Mouse (Mus musculus): ENCODE data around the gene Cavin4. TPM values are rescaled to one million over a fixed set of nuclear protein-coding genes. Genes with fewer than 3 reads are reported as not detected.

Gene Cavin4
- not detected in 2 replicates for polyA plus RNA-seq (2012)

DNA sequence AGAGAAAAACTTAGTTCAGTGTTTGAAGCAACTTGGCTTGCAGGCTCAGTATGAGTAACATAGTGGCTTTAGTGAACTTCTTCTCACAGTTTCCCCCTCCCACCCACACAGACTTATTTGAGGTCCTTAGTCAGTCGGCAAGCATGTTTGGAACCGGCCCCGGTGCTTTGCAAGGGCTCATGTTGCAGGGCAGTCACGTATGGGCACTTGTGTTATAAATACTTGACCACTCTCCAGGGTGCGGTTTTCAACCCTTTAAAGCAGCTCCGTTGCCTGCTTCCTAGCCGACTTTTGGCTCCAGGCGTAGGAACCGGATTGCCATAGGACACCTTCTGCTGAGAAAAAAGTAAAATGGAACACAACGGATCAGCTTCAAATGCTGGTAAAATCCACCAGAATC lies at the start of gene Cavin4:
TSS of gene Cavin4 (plus strand) at position 244 of the 400 bp plus-strand sequence.
- TF ChIP-seq GATA1 (IDR thresholded peaks at IDR 0.05; ENCODE audit: low read length), result no peak

DNA sequence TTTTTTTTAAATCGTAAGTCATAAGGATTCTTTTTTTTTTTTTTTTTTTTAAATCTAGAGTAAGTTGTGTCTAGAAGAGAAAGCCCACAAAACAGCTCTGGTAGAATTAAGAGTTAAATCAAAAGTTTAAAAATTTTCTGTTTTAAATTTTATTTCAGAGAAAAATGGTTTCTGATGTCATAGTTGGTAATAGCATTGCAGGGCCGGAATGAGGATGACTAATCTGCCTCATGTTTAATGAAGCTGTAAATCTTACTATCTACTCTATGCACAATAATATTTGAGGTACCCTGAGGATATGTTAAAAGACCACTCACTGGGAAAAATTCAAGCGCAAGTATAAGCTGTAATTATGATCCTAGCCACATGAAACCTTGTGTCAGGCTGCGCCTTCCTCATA lies 47.8 kb upstream of the Cavin4 start:
- TF ChIP-seq GATA1 (IDR thresholded peaks at IDR 0.05; ENCODE audit: low read length), result no peak

DNA sequence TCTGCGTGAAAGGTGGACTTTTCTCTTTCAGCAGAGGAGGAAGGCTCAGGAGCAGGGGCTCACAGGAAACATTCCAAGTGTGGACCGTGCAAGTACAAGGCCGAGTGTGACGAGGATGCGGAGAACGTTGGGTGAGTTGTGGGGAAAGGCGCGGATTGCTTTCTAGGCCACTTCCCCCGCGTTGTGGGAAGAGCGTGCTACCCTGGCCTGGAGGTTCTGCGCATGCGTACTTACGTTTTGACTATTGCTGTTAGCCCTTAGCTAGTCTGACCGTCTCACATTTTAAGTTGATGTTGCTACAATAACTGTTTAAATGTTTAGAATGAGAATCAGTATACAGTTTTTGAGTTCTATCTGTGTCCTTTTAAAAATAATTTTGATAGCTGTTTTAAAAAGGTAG lies 46.1 kb upstream of the Cavin4 start:
- TF ChIP-seq GATA1 (IDR thresholded peaks at IDR 0.05; ENCODE audit: low read length), result no peak

DNA sequence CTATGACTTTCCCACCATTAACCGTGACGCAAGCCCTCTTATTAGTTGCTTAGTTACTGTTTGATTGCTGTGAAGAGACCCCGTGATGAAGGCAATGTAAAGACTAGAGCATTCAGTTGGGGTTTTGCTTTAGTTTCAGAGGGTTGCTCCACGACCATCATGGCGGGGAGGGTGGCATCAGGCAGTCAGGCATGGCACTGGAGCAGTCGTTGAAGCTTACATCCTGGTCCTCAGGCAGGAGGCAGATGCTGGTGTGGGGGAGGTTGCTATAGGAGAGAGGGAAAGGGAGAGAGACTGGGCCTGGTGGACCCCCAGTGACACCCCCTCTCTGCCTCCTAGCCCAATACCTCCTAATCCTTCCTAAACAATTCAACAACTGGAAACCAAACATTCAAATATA lies 43.2 kb upstream of the Cavin4 start:
- no peak for TF ChIP-seq GATA1 (IDR thresholded peaks at IDR 0.05; ENCODE audit: low read length)

DNA sequence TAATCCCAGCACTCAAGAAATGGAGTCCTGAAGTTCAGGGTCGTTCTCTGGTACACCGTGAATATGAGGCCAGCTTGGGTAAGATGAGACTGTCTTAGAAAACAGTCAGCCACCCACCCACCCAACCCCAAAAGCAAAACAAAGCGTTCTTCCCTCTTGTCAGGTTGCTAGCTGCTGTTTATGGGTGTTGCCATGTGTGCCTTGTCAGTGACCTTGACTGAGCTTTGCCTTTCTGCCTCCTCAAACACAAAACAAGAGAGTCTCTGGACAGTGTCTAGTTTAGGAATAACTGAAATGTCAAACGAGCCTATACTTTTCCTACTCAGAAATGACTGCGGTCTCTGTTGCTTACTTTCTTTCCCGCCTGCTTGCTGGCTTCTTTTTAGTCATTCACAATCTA lies 41.1 kb upstream of the Cavin4 start:
- TF ChIP-seq GATA1 (IDR thresholded peaks at IDR 0.05; ENCODE audit: low read length), result no peak

DNA sequence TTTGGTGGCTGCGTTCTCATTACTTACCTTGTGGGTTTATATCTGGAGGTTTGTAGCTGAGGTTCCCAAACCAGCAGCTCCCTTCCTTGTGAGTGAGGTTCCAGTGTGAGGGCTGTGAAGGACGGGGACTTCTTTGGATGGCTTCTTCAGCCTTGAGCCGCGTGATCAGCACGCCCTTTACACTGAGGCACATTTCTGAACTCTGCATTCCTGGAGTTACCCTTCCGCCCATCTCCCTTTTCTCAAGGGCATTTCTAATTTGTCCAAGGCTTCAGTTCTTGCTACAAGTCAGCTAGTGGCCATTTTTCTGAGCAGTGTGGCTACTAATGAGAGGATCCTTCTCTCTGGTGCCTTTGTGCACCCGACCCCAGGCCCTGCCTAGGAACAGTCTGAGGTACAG lies 40.4 kb upstream of the Cavin4 start:
- TF ChIP-seq GATA1 (IDR thresholded peaks at IDR 0.05; ENCODE audit: low read length), result no peak

DNA sequence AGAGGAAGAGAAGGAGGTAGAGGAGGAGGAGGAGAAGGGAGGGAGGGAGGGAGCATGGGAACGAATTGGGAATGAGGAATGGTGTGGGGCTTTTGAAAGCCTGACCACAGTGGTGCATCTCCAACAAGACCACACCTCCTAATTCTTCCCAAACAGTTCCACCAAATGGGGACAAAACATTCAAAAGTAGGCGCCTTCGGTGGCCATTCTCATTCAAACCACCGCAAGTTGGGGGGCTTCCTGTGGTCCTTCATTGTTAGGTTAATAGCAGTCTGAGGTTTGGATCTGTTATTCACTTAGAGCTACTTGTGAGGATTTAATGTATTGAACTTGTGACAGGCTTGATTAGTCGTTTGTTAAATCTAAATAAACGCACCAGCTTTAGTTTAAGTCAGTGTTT lies 38.4 kb upstream of the Cavin4 start:
- TF ChIP-seq GATA1 (IDR thresholded peaks at IDR 0.05; ENCODE audit: low read length), result no peak

DNA sequence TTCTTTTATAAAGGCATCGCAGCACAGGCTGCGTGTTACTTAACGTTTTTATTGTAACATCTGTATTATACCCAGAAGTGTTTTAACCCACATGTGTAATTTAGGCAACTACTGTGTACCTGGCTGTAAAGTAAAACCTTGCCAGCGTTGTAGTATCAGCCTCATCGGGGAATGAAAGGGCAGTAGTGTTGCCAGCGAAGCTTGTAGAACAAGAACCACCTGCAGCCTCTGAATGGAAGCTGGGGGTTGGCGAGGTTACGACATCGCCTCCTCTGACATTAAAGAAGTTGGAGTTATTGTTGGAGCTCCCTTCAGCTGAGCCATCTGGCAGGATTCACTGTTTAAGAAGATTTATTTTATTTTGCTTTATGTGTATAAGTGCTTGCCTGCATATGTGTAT lies 37.5 kb upstream of the Cavin4 start:
- TF ChIP-seq GATA1 (IDR thresholded peaks at IDR 0.05; ENCODE audit: low read length), result no peak

DNA sequence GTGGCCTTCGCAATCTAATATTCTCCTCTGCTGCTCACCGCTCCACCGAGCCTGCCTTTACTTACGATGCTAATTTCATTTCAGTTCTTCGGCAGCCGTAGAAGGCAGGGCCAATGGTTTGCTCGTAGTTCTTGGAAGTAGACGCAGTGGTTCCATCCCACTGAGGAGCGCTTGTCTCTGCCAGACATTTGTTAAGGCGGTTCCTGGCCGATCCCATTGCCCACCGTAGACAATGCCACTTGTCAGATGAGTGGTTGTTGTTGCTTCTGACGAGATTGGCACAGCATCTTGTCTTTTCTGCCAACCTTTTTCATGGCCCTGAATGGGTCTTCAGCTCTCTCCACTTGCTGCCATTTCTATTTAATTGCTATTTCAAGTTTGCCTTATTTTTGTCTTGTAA lies 33.9 kb upstream of the Cavin4 start:
- TF ChIP-seq GATA1 (IDR thresholded peaks at IDR 0.05; ENCODE audit: low read length), result no peak

DNA sequence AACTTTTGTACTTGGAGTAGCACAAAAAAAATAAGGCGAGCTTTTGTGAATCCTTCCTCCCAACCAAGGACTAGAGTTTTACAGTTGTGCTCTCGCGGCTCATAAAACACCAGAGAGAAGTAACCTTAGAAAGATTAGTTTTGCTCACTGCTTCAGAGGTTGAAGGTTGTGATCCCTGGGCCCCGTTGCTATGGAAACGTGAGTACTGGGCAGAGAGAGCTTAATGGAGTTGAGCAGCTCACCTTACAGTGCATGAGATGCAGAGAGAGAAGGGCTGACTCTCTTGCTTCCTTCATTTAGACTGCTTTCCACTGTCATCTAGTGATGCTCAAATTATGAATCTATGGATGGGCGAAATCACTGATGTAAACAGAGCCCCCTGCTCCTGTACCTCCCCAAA lies 29.8 kb upstream of the Cavin4 start:
- no peak for TF ChIP-seq GATA1 (IDR thresholded peaks at IDR 0.05; ENCODE audit: low read length)

DNA sequence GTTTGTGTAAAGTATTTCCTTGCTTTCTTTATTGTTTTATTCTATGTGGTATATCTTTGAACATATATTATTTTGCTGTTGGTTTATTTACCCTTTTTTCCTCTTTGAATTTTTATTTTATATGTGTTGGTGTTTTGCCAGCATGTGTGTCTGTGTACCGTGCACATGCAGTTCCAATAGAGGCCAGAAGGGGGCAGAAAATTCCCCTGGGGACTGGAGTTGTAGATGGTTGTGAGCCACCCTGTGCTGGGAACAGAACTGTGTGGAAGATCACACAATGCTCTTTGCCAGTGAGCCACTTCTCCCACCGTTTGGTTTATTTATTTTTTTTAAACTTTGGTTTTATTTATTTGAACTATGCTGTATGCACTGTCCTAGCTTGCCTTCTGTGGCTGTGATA lies 29.3 kb upstream of the Cavin4 start:
- TF ChIP-seq GATA1 (IDR thresholded peaks at IDR 0.05; ENCODE audit: low read length), result no peak

DNA sequence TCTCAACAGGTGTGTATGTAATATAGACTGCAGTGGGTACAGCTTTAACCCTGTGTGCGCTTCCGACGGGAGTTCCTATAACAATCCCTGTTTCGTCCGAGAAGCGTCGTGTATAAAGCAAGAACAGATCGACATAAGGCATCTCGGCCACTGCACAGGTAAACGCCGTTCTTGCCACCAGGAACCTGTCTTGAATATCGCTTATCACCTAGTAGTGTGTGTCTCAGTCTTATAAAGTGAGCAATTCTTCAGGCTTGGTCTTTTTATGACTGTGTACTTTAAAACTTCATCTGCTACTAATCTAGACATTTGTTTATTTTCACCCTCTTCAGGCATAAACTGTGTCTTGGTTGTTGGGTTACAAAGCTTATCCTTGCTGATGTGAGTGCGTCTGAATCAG lies 26.5 kb upstream of the Cavin4 start:
- no peak for TF ChIP-seq GATA1 (IDR thresholded peaks at IDR 0.05; ENCODE audit: low read length)

DNA sequence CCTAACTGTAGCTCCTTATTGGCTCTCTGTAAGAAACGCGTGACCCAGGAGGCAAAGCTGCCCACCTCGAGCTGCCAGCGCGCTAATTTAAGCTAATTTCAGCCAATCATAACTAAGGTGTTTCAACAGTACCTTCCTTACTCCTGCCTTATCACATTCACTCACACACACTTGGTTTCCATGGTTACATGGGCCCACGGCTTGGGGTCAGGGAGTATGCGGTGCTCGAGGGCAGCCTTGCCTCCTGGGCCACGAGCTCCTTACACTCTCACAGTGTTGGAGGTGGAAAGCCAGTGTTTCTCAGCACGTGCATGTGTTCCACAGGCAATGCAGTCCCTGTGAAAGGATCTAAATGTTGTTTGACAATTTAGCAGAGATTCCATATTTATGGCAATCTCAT lies 25.2 kb upstream of the Cavin4 start:
- no peak for TF ChIP-seq GATA1 (IDR thresholded peaks at IDR 0.05; ENCODE audit: low read length)

DNA sequence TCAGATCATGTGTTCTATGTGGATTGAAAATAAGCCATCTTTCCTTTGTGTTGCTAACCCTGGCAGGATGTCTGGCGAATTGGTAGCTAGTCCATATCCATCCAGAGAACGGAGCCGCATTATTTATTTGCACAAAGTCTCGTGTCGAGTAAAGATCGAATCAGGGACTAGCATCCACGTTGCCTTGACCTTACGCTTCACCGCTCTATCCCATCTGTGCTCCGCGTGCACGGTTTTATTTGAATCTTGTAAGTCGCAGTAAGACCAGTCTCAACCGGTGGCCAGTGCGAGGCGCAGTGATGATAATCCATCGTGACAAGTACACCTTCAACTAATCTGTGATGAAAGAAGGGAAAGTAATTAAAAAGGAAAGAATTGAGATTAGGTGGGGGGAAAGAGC lies 23.8 kb upstream of the Cavin4 start:
- no peak for TF ChIP-seq GATA1 (IDR thresholded peaks at IDR 0.05; ENCODE audit: low read length)

DNA sequence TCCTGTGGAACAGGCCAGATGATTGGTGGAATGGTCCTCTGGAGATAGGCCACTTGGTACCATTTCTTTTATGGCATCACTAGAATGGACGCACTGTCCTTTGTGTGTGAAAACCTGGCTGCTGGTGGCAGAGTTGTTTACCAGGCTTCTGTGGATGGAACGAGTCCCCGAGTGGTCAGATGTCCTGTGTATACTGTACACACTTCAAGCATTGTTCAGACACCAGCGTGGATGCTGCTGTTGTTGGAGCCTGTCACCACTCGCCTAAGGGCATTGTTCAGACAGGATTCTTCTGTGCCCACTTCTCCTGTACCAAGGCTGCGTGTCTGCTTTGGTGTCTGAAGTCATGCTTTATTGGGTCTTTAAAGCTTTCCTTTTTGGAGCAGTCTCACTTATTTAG lies 19.5 kb upstream of the Cavin4 start:
- TF ChIP-seq GATA1 (IDR thresholded peaks at IDR 0.05; ENCODE audit: low read length), result no peak

DNA sequence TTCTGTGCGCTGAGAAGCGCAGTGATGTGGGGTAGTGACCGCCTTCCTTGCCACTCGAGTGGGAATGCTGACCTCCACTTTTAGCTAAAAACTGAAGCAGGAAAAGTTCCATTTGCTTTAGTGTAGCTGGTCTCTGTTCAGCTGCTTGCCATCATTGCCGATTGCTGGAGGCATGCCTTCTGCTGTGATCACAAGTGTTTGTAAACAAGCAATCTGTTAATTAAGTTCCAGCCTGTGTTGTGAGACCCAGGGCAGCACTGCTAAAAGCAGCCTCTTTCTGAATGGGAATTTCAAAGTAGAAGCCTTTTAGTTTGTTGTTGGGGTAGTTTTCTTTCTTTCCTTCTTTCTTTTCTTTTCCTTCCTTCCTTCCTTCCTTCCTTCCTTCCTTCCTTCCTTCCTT lies 17.2 kb upstream of the Cavin4 start:
- no peak for TF ChIP-seq GATA1 (IDR thresholded peaks at IDR 0.05; ENCODE audit: low read length)

DNA sequence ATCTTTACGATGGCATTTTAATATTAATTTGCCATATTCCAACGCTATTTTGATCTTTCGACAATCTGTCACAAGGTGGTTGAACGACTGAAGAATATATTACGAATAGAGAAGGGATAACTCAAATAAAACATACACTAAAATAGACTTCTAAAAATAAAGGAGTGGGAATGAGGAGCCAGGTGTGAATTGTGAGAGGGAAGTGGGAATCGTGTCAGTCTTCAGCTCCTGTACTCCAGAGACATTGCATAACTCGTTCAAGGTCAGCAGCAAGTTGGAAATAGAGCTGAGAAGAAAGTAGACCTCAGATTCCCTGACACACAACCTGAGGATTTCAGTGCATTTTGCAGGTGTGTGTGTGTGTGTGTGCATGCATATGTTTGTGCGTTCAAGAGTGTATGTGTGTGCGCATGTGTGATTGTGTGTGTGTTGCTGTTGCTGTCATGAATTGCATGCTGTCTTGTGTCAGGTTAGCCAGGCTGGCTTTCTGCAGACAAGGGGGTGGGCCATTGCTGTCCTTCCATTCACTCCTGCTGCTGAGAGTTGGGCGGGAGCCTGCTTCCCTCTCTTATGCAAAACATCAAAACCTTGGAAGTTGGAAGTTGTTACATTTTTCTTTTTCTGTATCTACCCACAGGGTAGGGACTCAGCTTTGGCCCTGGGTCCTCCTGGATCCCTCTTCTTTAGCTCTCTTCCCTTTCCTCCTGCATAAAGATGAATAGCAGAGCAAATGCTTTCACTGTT lies 12.5 kb upstream of the Cavin4 start:
- no peak for TF ChIP-seq GATA1 (IDR thresholded peaks at IDR 0.05; ENCODE audit: low read length)

DNA sequence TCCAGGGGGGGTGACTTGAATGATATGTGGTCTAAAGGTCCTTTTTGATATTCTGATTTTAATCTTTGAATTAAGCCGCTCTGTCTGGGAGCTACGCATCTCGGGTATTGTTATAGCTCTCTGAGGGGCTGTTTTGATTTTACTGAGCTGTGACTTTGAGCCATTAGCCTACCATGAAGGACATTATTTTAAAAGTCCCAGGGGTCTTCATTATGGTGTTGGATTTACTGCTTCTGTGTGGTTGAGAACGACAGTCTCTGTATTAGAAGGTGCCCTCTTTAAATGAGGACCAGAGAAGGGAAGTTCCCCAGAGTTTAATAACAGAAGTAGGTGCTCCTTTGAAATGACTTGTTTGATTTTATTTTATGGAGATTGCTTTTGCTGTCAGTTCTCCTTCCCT lies 9.2 kb upstream of the Cavin4 start:
- no peak for TF ChIP-seq GATA1 (IDR thresholded peaks at IDR 0.05; ENCODE audit: low read length)
